Mouse (Mus musculus) heart, adult 2 months (tissue): ENCODE data around the gene Washc2.

Experiments used
- CTCF ChIP-seq: fragments of 200-600 bp; IDR thresholded peaks from 2 replicates; pipeline ENCODE4 v1.8.1; 2022; ENCODE audit warnings: antibody characterized with exemption, mild to moderate bottlenecking, moderate library complexity
- EP300 ChIP-seq: fragments of 200-500 bp; IDR thresholded peaks from 2 replicates; pipeline ENCODE4 v1.6.1; 2011; ENCODE audit warnings: low read depth, low read length, control low read depth; ENCODE audit not compliant: insufficient read depth

DNA sequence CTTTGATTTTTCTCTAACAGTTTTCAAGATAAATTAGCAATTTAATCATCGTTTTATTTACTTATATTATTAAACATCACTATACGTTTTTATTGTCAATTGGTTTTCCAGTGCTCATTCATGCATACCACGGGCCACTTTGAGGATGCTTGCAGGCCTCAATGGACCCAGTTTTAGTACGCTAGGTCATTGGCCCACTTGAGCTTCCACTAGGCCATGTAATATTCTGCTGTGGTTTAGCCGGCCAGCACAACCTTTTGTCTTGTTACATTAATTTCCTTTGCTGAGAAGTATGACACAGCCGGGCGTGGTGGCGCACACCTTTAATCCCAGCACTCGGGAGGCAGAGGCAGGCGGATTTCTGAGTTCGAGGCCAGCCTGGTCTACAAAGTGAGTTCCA, 57.0 kb downstream of the Washc2 start:
- TF ChIP-seq CTCF (no peak), EP300 (no peak)
